Mouse (Mus musculus) heart, adult 2 months (tissue): ENCODE results near the gene Hspa1l.

Experiments used
- CTCF ChIP-seq: fragments of 200-600 bp; IDR thresholded peaks from 2 replicates; pipeline ENCODE4 v1.8.1; 2022; ENCODE audit warnings: antibody characterized with exemption, mild to moderate bottlenecking, moderate library complexity
- EP300 ChIP-seq: fragments of 200-500 bp; IDR thresholded peaks from 2 replicates; pipeline ENCODE4 v1.6.1; 2011; ENCODE audit warnings: low read depth, low read length, control low read depth; ENCODE audit not compliant: insufficient read depth
- POLR2A ChIP-seq: fragments of 200-500 bp; IDR thresholded peaks from 2 replicates; pipeline ENCODE4 v1.6.1; 2011; ENCODE audit warnings: mild to moderate bottlenecking, low read depth, low read length, control low read depth; ENCODE audit not compliant: insufficient read depth

DNA sequence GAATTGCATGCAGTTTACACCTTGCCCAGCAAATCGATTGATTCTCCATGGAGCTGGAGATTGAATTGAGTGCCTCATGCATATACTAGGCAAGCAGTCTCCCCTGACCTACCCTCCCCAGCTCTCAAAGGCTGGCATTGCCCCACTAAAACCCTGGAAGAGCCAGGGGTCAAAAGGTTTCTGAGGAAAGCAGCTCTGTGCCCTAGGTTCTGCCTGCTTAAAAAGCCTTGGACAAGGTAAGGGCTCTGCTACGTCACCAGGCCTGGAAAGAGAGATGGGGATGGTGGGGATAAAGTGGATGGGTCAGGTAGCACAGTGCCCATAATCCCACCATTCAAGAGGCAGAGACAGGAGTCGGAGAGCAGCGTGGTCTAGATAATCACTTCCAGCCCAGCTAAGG is 17.7 kb upstream of the Hspa1l start:
- TF ChIP-seq CTCF (no peak), POLR2A (no peak), EP300 (no peak)
